Mouse (Mus musculus) myocyte (in vitro differentiated cells): ENCODE data around the gene Itsn1. TPM values are rescaled to one million over a fixed set of nuclear protein-coding genes. Genes with fewer than 3 reads are reported as not detected.

Experiments
- H3K27me3 ChIP-seq: one replicate; pipeline ENCODE4 v1.6.1; 2011; ENCODE audit not compliant: control insufficient read depth, insufficient read depth, insufficient read length
- H3K36me3 ChIP-seq: one replicate; pipeline ENCODE4 v1.6.1; 2011; ENCODE audit not compliant: control insufficient read depth, insufficient read depth
- H3K4me2 ChIP-seq: one replicate; pipeline ENCODE4 v1.6.1; 2011; ENCODE audit warnings: low read depth, control low read depth
- H3K4me3 ChIP-seq: one replicate; pipeline ENCODE4 v1.5.1; 2011; ENCODE audit warnings: mild to moderate bottlenecking, control low read depth, moderate library complexity
- H3K79me2 ChIP-seq: one replicate; pipeline ENCODE4 v1.6.1; 2011; ENCODE audit not compliant: control insufficient read depth, insufficient read depth
- H3ac ChIP-seq: one replicate; pipeline ENCODE4 v1.6.1; 2011; ENCODE audit not compliant: control insufficient read depth, insufficient read length
- CEBPB ChIP-seq: IDR thresholded peaks from 2 replicates; pipeline ENCODE4 v1.6.1; 2011; ENCODE audit warnings: mild to moderate bottlenecking, moderate library complexity; ENCODE audit not compliant: poor library complexity, insufficient read depth, severe bottlenecking
- E2F4 ChIP-seq: IDR thresholded peaks from one replicate; pipeline ENCODE4 v1.6.1; 2011; ENCODE audit warnings: mild to moderate bottlenecking, control low read depth, moderate library complexity; ENCODE audit not compliant: insufficient read depth
- MAX ChIP-seq: IDR thresholded peaks from one replicate; pipeline ENCODE4 v1.6.1; 2011; ENCODE audit warnings: low read depth, mild to moderate bottlenecking, control low read depth
- MYOD1 ChIP-seq, 3 experiments: IDR thresholded peaks; one replicate each; pipeline ENCODE4 v1.6.1; 2011; ENCODE audit warnings: control low read depth in 2 of 3, low read depth in 2 of 3, mild to moderate bottlenecking in 2 of 3, moderate library complexity in 1 of 3; ENCODE audit not compliant: insufficient read length in 2 of 3, control insufficient read depth in 1 of 3
- MYOG ChIP-seq, 3 experiments: IDR thresholded peaks; one replicate each; pipeline ENCODE4 v1.6.1; 2011; ENCODE audit warnings: control low read depth in 2 of 3, low read depth in 2 of 3, mild to moderate bottlenecking in 2 of 3; ENCODE audit not compliant: insufficient read length in 2 of 3, control insufficient read depth in 1 of 3, insufficient read depth in 1 of 3
- POLR2A ChIP-seq: IDR thresholded peaks from one replicate; pipeline ENCODE4 v1.6.1; 2011; ENCODE audit warnings: low read depth, mild to moderate bottlenecking, control low read depth, moderate library complexity; ENCODE audit not compliant: insufficient read length
- POLR2AphosphoS2 ChIP-seq: IDR thresholded peaks from one replicate; pipeline ENCODE4 v1.6.1; 2011; ENCODE audit warnings: low read depth, control low read depth; ENCODE audit not compliant: insufficient read length
- REST ChIP-seq: IDR thresholded peaks from one replicate; pipeline ENCODE4 v1.6.1; 2011; ENCODE audit warnings: mild to moderate bottlenecking, control low read depth, moderate library complexity; ENCODE audit not compliant: insufficient read depth, insufficient read length
- SRF ChIP-seq: IDR thresholded peaks from one replicate; pipeline ENCODE4 v1.6.1; 2011; ENCODE audit warnings: low read depth; ENCODE audit not compliant: control insufficient read depth, insufficient read length
- TCF12 ChIP-seq: IDR thresholded peaks from one replicate; pipeline ENCODE4 v1.6.1; 2011; ENCODE audit warnings: mild to moderate bottlenecking, control low read depth; ENCODE audit not compliant: poor library complexity, insufficient read depth, severe bottlenecking
- TCF3 ChIP-seq: IDR thresholded peaks from one replicate; pipeline ENCODE4 v1.6.1; 2011; ENCODE audit warnings: low read depth, control low read depth; ENCODE audit not compliant: insufficient read length
- USF1 ChIP-seq: IDR thresholded peaks from one replicate; pipeline ENCODE4 v1.6.1; 2011; ENCODE audit warnings: low read depth, mild to moderate bottlenecking, control low read depth, moderate library complexity
- polyA plus RNA-seq: library from polyadenylated mRNA; unstranded; fragments of >200 nt; fragmentation: generic; extraction: Trizol; gene quantifications from one replicate; pipeline ENCODE4 v1.2.1, GENCODE M21; 2012; ENCODE audit warnings: missing spikeins

The Itsn1 gene
- polyA plus RNA-seq, 1 experiment, result 27.5 TPM

GRCm38 (mm10) chr16:91848505-91848904, 119.4 kb downstream of the Itsn1 start:
- Histone ChIP-seq H3K79me2 (no peaks in the 10 kb centered on the region), H3K27me3 (no peaks in the 10 kb centered on the region), H3ac (no peak overlapping the region), H3K36me3 (peaks cover 10% of the 10 kb centered on the region), H3K4me3 (no peak overlapping the region), H3K4me2 (no peak overlapping the region)
- no peak for TF ChIP-seq POLR2AphosphoS2
- no peak for TF ChIP-seq POLR2A
- TF ChIP-seq REST, result no peak
- TF ChIP-seq USF1, result no peak
- no peak for TF ChIP-seq TCF3
- no peak for TF ChIP-seq MAX
- TF ChIP-seq E2F4, result no peak
- TF ChIP-seq TCF12, result no peak
- TF ChIP-seq CEBPB, result no peak
- peak in 1 of 3 experiments; percentile 5 for TF ChIP-seq MYOG (IDR thresholded peaks at IDR 0.05; ENCODE audit: control insufficient read depth in 1 of 3, insufficient read depth in 1 of 3, insufficient read length in 2 of 3, low read depth in 2 of 3)
- no peak for TF ChIP-seq SRF
- peak in 1 of 3 experiments; percentile 49 for TF ChIP-seq MYOD1 (IDR thresholded peaks at IDR 0.05; ENCODE audit: control insufficient read depth in 1 of 3, insufficient read length in 2 of 3, low read depth in 2 of 3)

- Histone ChIP-seq H3K36me3 (peaks cover 10% of the 10 kb centered on the region), H3K27me3 (no peaks in the 10 kb centered on the region)
These were observed 120.0 kb downstream of the Itsn1 start for GRCm38 (mm10) chr16:91848906-91849603.

GRCm38 (mm10) chr16:91850175-91850574, 121.1 kb downstream of the Itsn1 start:
- Histone ChIP-seq H3K27me3 (no peaks in the 10 kb centered on the region), H3K36me3 (peaks cover 10% of the 10 kb centered on the region)

More at GRCm38 (mm10) chr16:91848906-91849603, 120.0 kb downstream of the Itsn1 start:
- Histone ChIP-seq H3ac (no peak overlapping the region), H3K79me2 (no peaks in the 10 kb centered on the region), H3K4me2 (no peak overlapping the region), H3K4me3 (no peak overlapping the region)
- TF ChIP-seq SRF (no peak), POLR2AphosphoS2 (no peak), REST (no peak), MYOD1 (IDR thresholded peaks at IDR 0.05; ENCODE audit: control insufficient read depth in 1 of 3, insufficient read length in 2 of 3, low read depth in 2 of 3) (no peak), TCF12 (no peak), TCF3 (no peak), CEBPB (no peak), POLR2A (no peak)

GRCm38 (mm10) chr16:91851456-91852231, 122.6 kb downstream of the Itsn1 start:
- no peak overlapping the region for H3K4me3 ChIP-seq
- no peaks in the 10 kb centered on the region for H3K27me3 ChIP-seq
- H3ac ChIP-seq, result no peak overlapping the region
- TF ChIP-seq MAX (no peak), REST (no peak), TCF3 (no peak), POLR2A (no peak), MYOG (IDR thresholded peaks at IDR 0.05; ENCODE audit: control insufficient read depth in 1 of 3, insufficient read depth in 1 of 3, insufficient read length in 2 of 3, low read depth in 2 of 3) (no peak), POLR2AphosphoS2 (no peak), TCF12 (no peak), CEBPB (no peak), SRF (no peak)
- no peaks in the 10 kb centered on the region for H3K79me2 ChIP-seq
- H3K36me3 ChIP-seq, result peaks cover 12% of the 10 kb centered on the region
- H3K4me2 ChIP-seq, result no peak overlapping the region

More at GRCm38 (mm10) chr16:91850175-91850574, 121.1 kb downstream of the Itsn1 start:
- H3K79me2 ChIP-seq, result no peaks in the 10 kb centered on the region
- no peak overlapping the region for H3K4me2 ChIP-seq
- H3K4me3 ChIP-seq, result no peak overlapping the region
- TF ChIP-seq POLR2A (no peak), CEBPB (no peak), REST (no peak), TCF3 (no peak), MAX (no peak), POLR2AphosphoS2 (no peak), E2F4 (no peak), MYOG (IDR thresholded peaks at IDR 0.05; ENCODE audit: control insufficient read depth in 1 of 3, insufficient read depth in 1 of 3, insufficient read length in 2 of 3, low read depth in 2 of 3) (no peak), SRF (no peak), TCF12 (no peak), MYOD1 (IDR thresholded peaks at IDR 0.05; ENCODE audit: control insufficient read depth in 1 of 3, insufficient read length in 2 of 3, low read depth in 2 of 3) (no peak), USF1 (no peak)
- no peak overlapping the region for H3ac ChIP-seq
